Mouse (Mus musculus): Measurements from ENCODE around the gene Ces5a.

- TF ChIP-seq CTCF (IDR thresholded peaks at IDR 0.05) = no peak
- TF ChIP-seq EP300 (IDR thresholded peaks at IDR 0.05) = no peak
Observed at GRCm38 (mm10) chr8:93572841-93573240, 37.2 kb upstream of the Ces5a start.
